Mouse (Mus musculus): Measurements from ENCODE around the gene Ccser1.
"Not testable (repeated sequence)": the region's sequence is repeated elsewhere in the genome, so short reads cannot be mapped to it uniquely, and the experiment has no call there.

DNA sequence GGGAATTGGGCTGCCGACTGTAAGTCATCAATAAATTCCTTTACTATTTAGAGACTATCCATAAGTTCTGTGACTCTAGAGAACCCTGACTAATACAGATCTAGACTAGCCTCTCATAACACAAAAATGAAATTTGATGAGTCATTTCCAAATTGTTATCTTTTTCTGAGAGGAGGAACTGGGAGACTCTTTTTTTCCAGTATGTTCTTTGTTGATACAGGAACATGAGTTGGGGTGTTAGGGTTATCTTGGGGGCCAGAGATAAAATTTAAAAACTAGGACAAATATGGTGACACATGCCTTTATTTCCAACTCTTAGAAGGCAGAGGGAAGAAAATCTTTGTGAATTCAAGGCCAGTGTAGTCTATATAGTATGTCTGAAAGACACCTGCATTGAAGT is 75.8 kb downstream of the Ccser1 start:
- not testable (repeated sequence) for TF ChIP-seq CTCF (IDR thresholded peaks at IDR 0.05; ENCODE audit: low read depth, low read length); POLR2A (IDR thresholded peaks at IDR 0.05; ENCODE audit: borderline replicate concordance, low read depth, low read length)

Data from bone marrow macrophage, adult 2 months (primary cell).